Mouse (Mus musculus): ENCODE measurements around the gene Cdk2ap1. TPM values are rescaled to one million over a fixed set of nuclear protein-coding genes. Genes with fewer than 3 reads are reported as not detected.

Cdk2ap1 gene
- polyA plus RNA-seq, 1 experiment, result 125 TPM

GRCm38 (mm10) chr5:124365754-124366153 lies 2.9 kb upstream of the Cdk2ap1 start:
- Histone ChIP-seq H3K4me3 (replicated peaks) (no peak overlapping the region), H3K27me3 (replicated peaks) (no peaks in the 10 kb centered on the region), H3K4me1 (peaks cover 27% of the 10 kb centered on the region), H3K9me3 (no peaks in the 10 kb centered on the region), H3K36me3 (replicated peaks; ENCODE audit: low read length) (peaks cover 38% of the 10 kb centered on the region)
- TF ChIP-seq FLI1 (IDR thresholded peaks at IDR 0.05; ENCODE audit: low read length), result no peak
- no peak for TF ChIP-seq GATA1 (IDR thresholded peaks at IDR 0.05; ENCODE audit: borderline replicate concordance, low read length)

- Histone ChIP-seq H3K36me3 (replicated peaks; ENCODE audit: low read length) (peaks cover 24% of the 10 kb centered on the region), H3K9me3 (no peaks in the 10 kb centered on the region), H3K27me3 (replicated peaks) (no peaks in the 10 kb centered on the region), H3K4me1 (peaks cover 16% of the 10 kb centered on the region), H3K4me3 (replicated peaks) (no peak overlapping the region)
- no peak for TF ChIP-seq GATA1 (IDR thresholded peaks at IDR 0.05; ENCODE audit: borderline replicate concordance, low read length)
- no peak for TF ChIP-seq FLI1 (IDR thresholded peaks at IDR 0.05; ENCODE audit: low read length)
Measured at GRCm38 (mm10) chr5:124364173-124364918, 1.5 kb upstream of the Cdk2ap1 start.

- Histone ChIP-seq H3K27me3 (replicated peaks) (no peaks in the 10 kb centered on the region), H3K4me3 (replicated peaks) (no peak overlapping the region), H3K36me3 (replicated peaks; ENCODE audit: low read length) (no peaks in the 10 kb centered on the region), H3K9me3 (no peaks in the 10 kb centered on the region), H3K4me1 (peaks cover 8% of the 10 kb centered on the region; the same call in 1 of the 2 replicates)
- no peak for TF ChIP-seq FLI1 (IDR thresholded peaks at IDR 0.05; ENCODE audit: low read length)
- TF ChIP-seq GATA1 (IDR thresholded peaks at IDR 0.05; ENCODE audit: borderline replicate concordance, low read length), result no peak
Measured at GRCm38 (mm10) chr5:124359641-124360040, 3.2 kb downstream of the Cdk2ap1 start.

- no peaks in the 10 kb centered on the region for H3K36me3 ChIP-seq (replicated peaks; ENCODE audit: low read length)
- no peak overlapping the region for H3K4me3 ChIP-seq (replicated peaks)
- H3K27me3 ChIP-seq (replicated peaks), result no peaks in the 10 kb centered on the region
- no peaks in the 10 kb centered on the region for H3K9me3 ChIP-seq
- peaks cover 26% of the 10 kb centered on the region for H3K4me1 ChIP-seq
- TF ChIP-seq GATA1 (IDR thresholded peaks at IDR 0.05; ENCODE audit: borderline replicate concordance, low read length), result no peak
- TF ChIP-seq FLI1 (IDR thresholded peaks at IDR 0.05; ENCODE audit: low read length), result no peak
Measured at GRCm38 (mm10) chr5:124356695-124357094, 6.2 kb downstream of the Cdk2ap1 start.

GRCm38 (mm10) chr5:124355425-124355959 lies 7.4 kb downstream of the Cdk2ap1 start:
- Histone ChIP-seq H3K4me3 (replicated peaks) (peak overlapping the region; percentile 91), H3K9me3 (no peaks in the 10 kb centered on the region), H3K27me3 (replicated peaks) (no peaks in the 10 kb centered on the region), H3K36me3 (replicated peaks; ENCODE audit: low read length) (peaks cover 3% of the 10 kb centered on the region), H3K4me1 (peaks cover 38% of the 10 kb centered on the region)
- no peak for TF ChIP-seq FLI1 (IDR thresholded peaks at IDR 0.05; ENCODE audit: low read length)
- TF ChIP-seq GATA1 (IDR thresholded peaks at IDR 0.05; ENCODE audit: borderline replicate concordance, low read length), result no peak

- Histone ChIP-seq H3K36me3 (replicated peaks; ENCODE audit: low read length) (peaks cover 5% of the 10 kb centered on the region), H3K9me3 (no peaks in the 10 kb centered on the region), H3K4me1 (peaks cover 42% of the 10 kb centered on the region), H3K27me3 (replicated peaks) (no peaks in the 10 kb centered on the region), H3K4me3 (replicated peaks) (peak overlapping the region; percentile 91)
- no peak for TF ChIP-seq FLI1 (IDR thresholded peaks at IDR 0.05; ENCODE audit: low read length)
- TF ChIP-seq GATA1 (IDR thresholded peaks at IDR 0.05; ENCODE audit: borderline replicate concordance, low read length), result no peak
Measured at GRCm38 (mm10) chr5:124354574-124355424, 8.1 kb downstream of the Cdk2ap1 start.

GRCm38 (mm10) chr5:124353726-124354547 lies 8.9 kb downstream of the Cdk2ap1 start:
- H3K4me1 ChIP-seq, result peaks cover 51% of the 10 kb centered on the region
- no peaks in the 10 kb centered on the region for H3K27me3 ChIP-seq (replicated peaks)
- H3K9me3 ChIP-seq, result no peaks in the 10 kb centered on the region
- H3K4me3 ChIP-seq (replicated peaks), result peak overlapping the region; percentile 94
- TF ChIP-seq FLI1 (IDR thresholded peaks at IDR 0.05; ENCODE audit: low read length), result no peak
- peaks cover 13% of the 10 kb centered on the region for H3K36me3 ChIP-seq (replicated peaks; ENCODE audit: low read length)

GRCm38 (mm10) chr5:124353011-124353725 lies 9.7 kb downstream of the Cdk2ap1 start:
- H3K36me3 ChIP-seq (replicated peaks; ENCODE audit: low read length), result peaks cover 21% of the 10 kb centered on the region
- peak overlapping the region; percentile 94 for H3K4me3 ChIP-seq (replicated peaks)
- TF ChIP-seq FLI1 (IDR thresholded peaks at IDR 0.05; ENCODE audit: low read length) (no peak), GATA1 (IDR thresholded peaks at IDR 0.05; ENCODE audit: borderline replicate concordance, low read length) (no peak)
- H3K27me3 ChIP-seq (replicated peaks), result no peaks in the 10 kb centered on the region
- H3K4me1 ChIP-seq, result peaks cover 54% of the 10 kb centered on the region
- no peaks in the 10 kb centered on the region for H3K9me3 ChIP-seq
